Mouse (Mus musculus) heart, postnatal 0 days (tissue): ENCODE measurements around the gene Vwa3a.

Experiments
- CTCF ChIP-seq: IDR thresholded peaks from 2 replicates; pipeline ENCODE4 v1.5.1; 2016; ENCODE audit warnings: antibody characterized with exemption, control low read depth, low read depth
- EP300 ChIP-seq: IDR thresholded peaks from 2 replicates; pipeline ENCODE4 v1.6.1; 2016; ENCODE audit warnings: antibody characterized with exemption, low read depth

- TF ChIP-seq CTCF (no peak), EP300 (no peak)
These were observed 57.3 kb downstream of the Vwa3a start for GRCm38 (mm10) chr7:120796369-120796768.
